Mouse (Mus musculus) retina, postnatal 7 days (tissue): ENCODE data around the gene Gata5.

Source experiments
- DNase-seq: peaks from one replicate; pipeline ENCODE4 v3.0.0-alpha.2; 2012; ENCODE audit warnings: low read depth, low spot score

Gene Gata5

GRCm38 (mm10) chr2:180307680-180308079 lies 26.8 kb downstream of the Gata5 start:
- DNase-seq = no peak

DNA sequence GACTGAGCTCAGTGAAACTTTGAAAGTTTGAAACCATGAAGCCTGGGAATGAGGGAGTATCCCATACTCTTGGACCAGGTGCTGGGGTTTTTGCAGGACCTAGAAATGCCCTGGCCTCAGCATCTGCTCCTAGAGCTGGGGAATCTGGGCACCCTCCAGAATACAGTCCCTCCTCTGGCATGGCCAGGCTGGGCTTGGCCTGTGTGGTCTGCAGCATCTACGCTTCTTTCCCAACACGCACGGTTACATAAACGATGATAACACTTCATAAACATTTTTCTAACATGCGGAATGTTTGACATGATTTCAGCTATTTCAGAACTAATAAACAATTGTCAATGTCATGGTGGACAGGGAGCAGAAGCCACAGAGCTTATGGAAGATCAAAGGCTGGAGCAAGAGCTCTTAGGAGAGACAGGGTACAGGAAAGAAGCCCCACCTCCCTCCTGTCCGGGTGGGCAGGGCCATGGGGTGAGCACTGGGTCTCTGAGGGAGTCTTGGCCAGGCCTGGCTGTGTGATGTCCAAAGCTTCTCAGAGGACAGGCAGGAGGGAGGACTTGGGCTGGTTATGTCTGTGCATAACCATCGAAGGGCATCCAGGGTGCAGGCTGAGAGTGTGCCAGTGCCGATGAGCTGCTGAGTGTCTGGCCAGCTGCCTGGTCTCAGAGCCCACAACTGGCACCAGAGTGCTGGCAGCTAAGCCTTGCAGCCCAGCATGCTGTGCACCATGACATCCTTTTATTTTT lies 27.9 kb downstream of the Gata5 start:
- no peak for DNase-seq

DNA sequence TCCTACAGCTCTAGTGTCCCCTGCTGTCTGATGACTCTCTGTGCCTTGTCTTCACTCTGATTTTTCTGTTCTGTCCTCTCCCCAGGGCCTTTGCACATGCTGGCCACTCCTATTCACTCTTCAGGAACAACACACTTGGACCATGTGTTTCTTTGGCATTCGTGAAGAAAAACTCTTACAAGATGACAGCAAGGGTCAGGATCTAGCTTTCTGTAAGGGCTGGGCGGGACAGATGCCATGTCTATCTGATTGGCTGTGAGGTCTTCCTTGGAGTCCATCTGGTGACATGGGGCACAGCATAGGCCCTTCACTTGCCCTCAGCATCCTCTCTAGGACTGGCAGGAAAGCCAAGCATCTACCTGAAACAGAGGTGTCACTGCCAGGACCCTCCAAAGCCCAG lies 28.5 kb downstream of the Gata5 start:
- no peak for DNase-seq

DNA sequence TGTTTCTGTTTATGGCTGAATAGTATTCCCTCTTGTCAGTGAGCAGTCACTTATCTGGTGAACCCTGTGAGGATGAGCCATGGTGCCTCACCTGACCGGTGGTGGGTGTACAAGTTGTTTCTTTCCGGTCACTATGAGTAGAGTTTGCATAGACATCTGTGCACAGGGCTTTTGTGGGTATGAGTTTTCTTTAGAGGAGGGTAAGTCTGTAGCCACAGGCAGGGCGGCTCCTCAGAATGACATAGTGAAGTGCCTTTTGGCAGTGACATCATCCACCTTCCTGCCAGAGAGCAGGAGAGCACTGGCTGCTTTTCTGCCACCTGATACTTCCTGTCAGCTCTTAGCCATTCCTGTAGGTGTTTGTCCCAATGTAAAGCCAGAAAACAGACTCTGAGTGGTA lies 29.0 kb downstream of the Gata5 start:
- DNase-seq = no peak

- DNase-seq = no peak
These were observed 29.9 kb downstream of the Gata5 start for GRCm38 (mm10) chr2:180304554-180304953.

DNA sequence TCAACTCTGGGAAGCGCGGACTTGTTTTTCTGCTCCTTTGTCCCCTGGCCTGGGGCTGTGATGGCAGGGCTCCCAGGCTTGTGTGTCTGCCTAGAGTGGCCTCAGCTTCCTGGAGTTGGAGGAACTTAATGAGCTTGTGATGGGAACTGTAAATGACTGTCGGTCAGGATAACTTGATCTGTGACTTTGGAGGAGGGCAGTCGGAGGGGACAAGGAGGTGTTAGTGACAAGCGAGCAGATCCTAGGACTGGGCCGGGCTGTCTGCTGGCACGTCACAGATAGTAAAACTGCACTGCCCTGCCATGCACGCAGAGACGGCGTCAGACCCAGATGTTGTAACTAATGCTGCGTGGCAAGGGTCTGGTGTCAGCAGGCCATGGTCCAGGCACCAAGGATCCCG lies 31.0 kb downstream of the Gata5 start:
- no peak for DNase-seq

DNA sequence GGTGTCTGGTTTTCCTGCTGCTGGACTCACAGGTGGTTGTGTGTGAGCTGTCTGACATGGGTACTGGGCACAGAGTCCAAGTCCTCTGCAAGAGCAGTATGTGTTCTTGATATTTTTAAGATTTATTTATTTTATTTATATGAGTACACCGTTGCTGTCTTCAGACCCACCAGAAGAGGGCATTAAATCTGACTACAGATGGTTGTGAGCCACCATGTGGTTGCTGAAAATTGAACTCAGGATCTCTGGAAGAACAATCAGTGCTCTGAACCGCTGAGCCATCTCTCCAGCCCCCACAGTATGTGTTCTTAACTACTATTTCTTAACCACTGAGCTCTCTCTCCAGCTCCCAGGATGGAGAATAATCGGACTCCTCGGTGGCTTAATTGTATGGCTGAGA lies 32.3 kb downstream of the Gata5 start:
- no peak for DNase-seq

DNA sequence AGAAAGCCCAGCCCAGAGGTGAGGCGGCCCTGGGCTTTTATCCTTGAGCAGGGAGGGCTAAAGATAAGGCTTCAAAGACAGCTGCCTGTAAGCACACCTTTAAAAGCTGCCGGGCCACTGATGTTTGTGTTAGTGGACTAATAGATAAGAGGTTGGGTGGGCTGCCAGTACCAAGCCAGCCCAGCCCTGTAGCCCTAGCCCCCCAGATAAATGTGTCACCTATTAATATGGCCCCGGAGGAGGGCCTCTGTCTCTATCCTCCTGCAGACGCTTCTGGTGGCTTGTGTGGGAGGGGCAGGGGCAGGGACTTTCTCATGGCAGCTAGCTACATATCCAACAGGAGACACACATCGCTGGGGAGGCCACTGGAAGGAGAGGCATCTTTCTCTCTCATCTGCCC lies 33.7 kb downstream of the Gata5 start:
- no peak for DNase-seq

GRCm38 (mm10) chr2:180300252-180300651 lies 34.2 kb downstream of the Gata5 start:
- no peak for DNase-seq

DNA sequence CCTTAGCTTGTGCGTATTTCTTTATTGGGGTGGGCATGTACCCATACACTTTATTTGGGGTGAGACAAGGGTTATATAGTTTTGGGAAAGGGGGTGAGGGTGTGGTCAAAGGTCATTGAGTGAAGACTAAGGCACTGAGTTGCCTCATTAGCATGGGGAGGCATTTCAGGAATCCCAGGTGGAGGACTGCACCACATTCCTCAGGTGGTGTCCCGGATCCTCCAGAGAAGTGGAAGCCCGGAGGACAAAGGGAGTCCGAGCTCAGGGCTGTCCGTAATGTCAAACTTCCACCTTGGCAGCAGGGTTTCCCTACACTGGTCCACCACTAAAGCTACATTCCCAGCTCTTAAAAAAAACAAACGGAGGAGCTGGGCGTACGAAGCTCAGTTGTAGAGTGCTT lies 41.6 kb downstream of the Gata5 start:
- DNase-seq = no peak

DNA sequence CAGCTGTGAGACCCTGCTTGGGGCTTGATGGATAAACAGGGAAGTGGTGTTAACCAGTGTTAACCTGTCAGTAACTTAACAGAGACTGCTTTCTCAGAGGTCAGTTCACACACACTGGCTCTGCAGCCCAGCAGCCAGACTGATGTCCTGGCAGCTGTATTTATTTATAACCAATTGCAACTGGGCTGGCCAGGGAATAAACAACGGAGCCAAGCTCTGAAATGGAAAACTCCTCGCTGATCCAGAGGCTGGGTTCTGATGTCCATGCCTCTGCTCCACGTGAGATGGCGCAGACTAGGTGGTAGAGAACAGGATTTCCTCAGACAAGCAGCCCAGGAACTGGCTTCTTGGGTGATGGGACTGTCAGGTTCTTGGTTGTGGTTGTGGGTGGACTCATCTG lies 42.5 kb downstream of the Gata5 start:
- DNase-seq = no peak

GRCm38 (mm10) chr2:180291566-180291965 lies 42.9 kb downstream of the Gata5 start:
- DNase-seq = no peak

- no peak for DNase-seq
These were observed 44.0 kb downstream of the Gata5 start for GRCm38 (mm10) chr2:180290503-180290902.

GRCm38 (mm10) chr2:180289440-180290108 lies 44.9 kb downstream of the Gata5 start, which contains the start of gene Rbbp8nl:
Rbbp8nl (minus strand) TSS chr2:180289879.
- no peak for DNase-seq

GRCm38 (mm10) chr2:180288966-180289365 lies 45.5 kb downstream of the Gata5 start:
- DNase-seq = no peak

- no peak for DNase-seq
These were observed 55.2 kb downstream of the Gata5 start for GRCm38 (mm10) chr2:180279321-180279720.

GRCm38 (mm10) chr2:180277773-180278320 lies 56.7 kb downstream of the Gata5 start:
- DNase-seq = no peak

DNA sequence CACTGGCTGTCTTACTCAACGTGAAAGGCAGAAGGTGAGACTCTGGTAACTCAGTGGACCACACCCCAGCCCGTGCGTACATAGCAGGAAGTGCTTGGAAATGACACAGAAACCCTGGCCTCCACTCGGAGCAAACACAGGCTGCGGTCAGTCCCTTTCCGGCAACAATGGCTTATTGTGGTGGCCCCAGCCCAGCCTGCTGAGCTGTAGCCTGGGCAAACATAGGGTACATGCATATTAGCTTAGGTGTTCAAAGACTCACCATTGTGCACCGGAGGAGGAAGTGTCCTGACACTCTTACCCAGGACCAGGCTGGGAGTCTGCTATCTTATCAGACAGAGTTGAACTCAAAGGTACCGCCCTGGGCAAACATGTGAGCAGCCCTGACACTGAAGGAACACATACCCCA lies 57.6 kb downstream of the Gata5 start:
- no peak for DNase-seq

- DNase-seq = no peak
These were observed 58.1 kb downstream of the Gata5 start for GRCm38 (mm10) chr2:180276385-180276784.

DNA sequence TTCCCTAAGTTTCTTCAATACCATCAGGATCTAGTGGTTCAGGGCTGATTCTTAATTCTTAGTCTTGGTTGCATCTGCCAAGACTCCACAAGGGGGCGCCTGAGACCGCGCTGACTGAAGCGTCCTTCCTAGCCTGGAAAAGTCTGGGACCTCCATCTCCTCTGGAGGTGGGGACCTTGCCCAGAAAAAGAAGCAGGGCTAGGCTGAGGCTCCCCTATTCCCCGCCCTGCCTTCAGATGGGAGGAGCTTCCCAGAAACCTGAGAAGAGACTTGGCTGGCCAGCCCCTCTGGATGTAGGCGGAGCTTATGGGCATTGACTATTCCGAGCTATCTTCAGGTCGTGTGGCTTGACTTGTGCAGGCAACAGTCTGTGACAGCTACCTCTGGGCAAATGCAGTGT lies 58.7 kb downstream of the Gata5 start:
- DNase-seq = peak; percentile 76
